Comparison of ENCODE assay signal across 11 mouse cellular contexts in the genomic region with DNA sequence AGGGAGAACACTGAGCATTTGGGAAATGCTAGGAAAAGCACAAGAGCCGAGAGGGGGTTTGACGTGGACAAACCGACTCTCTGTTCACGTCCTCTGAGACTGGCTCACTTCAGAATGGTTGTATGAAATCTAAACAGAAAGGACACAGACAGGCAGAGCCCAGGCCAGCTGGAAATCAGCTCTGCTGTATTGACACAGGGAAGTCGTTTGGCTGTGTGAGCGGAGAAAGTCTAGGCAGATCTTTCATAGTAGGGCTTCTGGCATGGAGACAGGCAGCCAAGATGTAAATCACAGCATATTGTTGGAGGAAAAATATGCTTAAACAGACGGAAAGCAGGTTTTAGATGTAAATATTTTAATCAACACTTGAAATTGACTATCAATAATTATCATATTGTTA. TPM values are rescaled to one million over a fixed set of nuclear protein-coding genes. Genes with fewer than 3 reads are reported as not detected.
DNase-seq lines count a peak whose midpoint lies in the region; ATAC-seq and TF ChIP-seq lines count a peak whose summit lies in the region.
"Had no signal": no experiment of that assay in that cellular context is flagged by ENCODE, and none has a peak within 500 bp of the region (broad histone marks: within the 10 kb centered on the region; RNA-seq: fewer than 3 reads in every experiment).

No protein-coding gene starts in this region.

- H3K4me3 ChIP-seq in embryonic facial prominence, embryonic 14.5 days (ENCODE audit: low read depth, low read length): no peak overlapping the region
- no peak overlapping the region for H3K4me3 ChIP-seq in embryonic facial prominence, embryonic 10.5 days
- H3K4me3 ChIP-seq in kidney, embryonic 16.5 days (ENCODE audit: low read length): no peak overlapping the region
- H3K4me3 ChIP-seq in intestine, embryonic 14.5 days (ENCODE audit: low read depth, low read length): no peak overlapping the region
- H3K4me3 ChIP-seq in neural tube, embryonic 13.5 days: no peak overlapping the region
- no peak overlapping the region for H3K4me3 ChIP-seq in cerebellum, adult 2 months (replicated peaks; ENCODE audit: insufficient read depth, low read depth, low read length)
- H3K4me3 ChIP-seq: limb, embryonic 12.5 days had no signal

- no peaks in the 10 kb centered on the region for H3K36me3 ChIP-seq in embryonic facial prominence, embryonic 14.5 days (ENCODE audit: control insufficient read depth, insufficient read depth, low read length)
- H3K36me3 ChIP-seq in embryonic facial prominence, embryonic 10.5 days (replicated peaks): no peaks in the 10 kb centered on the region
- no peaks in the 10 kb centered on the region for H3K36me3 ChIP-seq in kidney, embryonic 16.5 days (ENCODE audit: insufficient read depth, low read length)
- H3K36me3 ChIP-seq in intestine, embryonic 14.5 days (ENCODE audit: control insufficient read depth, insufficient read depth, low read length): no peaks in the 10 kb centered on the region
- H3K36me3 ChIP-seq in neural tube, embryonic 13.5 days: no peaks in the 10 kb centered on the region
- H3K36me3 ChIP-seq: limb, embryonic 12.5 days had no signal

- H3K9me3 ChIP-seq in embryonic facial prominence, embryonic 14.5 days (ENCODE audit: control insufficient read depth, low read length): no peaks in the 10 kb centered on the region
- no peaks in the 10 kb centered on the region for H3K9me3 ChIP-seq in embryonic facial prominence, embryonic 10.5 days
- no peaks in the 10 kb centered on the region for H3K9me3 ChIP-seq in kidney, embryonic 16.5 days (ENCODE audit: low read length)
- no peaks in the 10 kb centered on the region for H3K9me3 ChIP-seq in intestine, embryonic 14.5 days (ENCODE audit: control insufficient read depth, low read length)
- H3K9me3 ChIP-seq in neural tube, embryonic 13.5 days: no peaks in the 10 kb centered on the region
- H3K9me3 ChIP-seq: limb, embryonic 12.5 days had no signal

- no peak for TF ChIP-seq POLR2A in cerebellum, adult 2 months (IDR thresholded peaks at IDR 0.05; ENCODE audit: borderline replicate concordance, insufficient read depth, low read length)

- H3K4me1 ChIP-seq in embryonic facial prominence, embryonic 14.5 days (ENCODE audit: control insufficient read depth, insufficient read depth, low read length): peaks cover 6% of the 10 kb centered on the region
- peaks cover 12% of the 10 kb centered on the region for H3K4me1 ChIP-seq in embryonic facial prominence, embryonic 10.5 days
- peaks cover 19% of the 10 kb centered on the region for H3K4me1 ChIP-seq in kidney, embryonic 16.5 days (ENCODE audit: insufficient read depth, low read length)
- peaks cover 12% of the 10 kb centered on the region for H3K4me1 ChIP-seq in intestine, embryonic 14.5 days (replicated peaks; ENCODE audit: control insufficient read depth, insufficient read depth, low read length)
- peaks cover 36% of the 10 kb centered on the region for H3K4me1 ChIP-seq in neural tube, embryonic 13.5 days (replicated peaks)
- H3K4me1 ChIP-seq in cerebellum, adult 2 months (ENCODE audit: control insufficient read depth, insufficient read depth, low read length): no peaks in the 10 kb centered on the region

- H3K27ac ChIP-seq in embryonic facial prominence, embryonic 14.5 days (replicated peaks; ENCODE audit: low read depth, low read length): no peak overlapping the region
- H3K27ac ChIP-seq in embryonic facial prominence, embryonic 10.5 days (replicated peaks): no peak overlapping the region
- H3K27ac ChIP-seq in kidney, embryonic 16.5 days (ENCODE audit: low read length): no peak overlapping the region
- no peak overlapping the region for H3K27ac ChIP-seq in intestine, embryonic 14.5 days (ENCODE audit: low read depth)
- H3K27ac ChIP-seq in neural tube, embryonic 13.5 days (replicated peaks): peak overlapping the region; percentile 59
- H3K27ac ChIP-seq in cerebellum, adult 2 months (ENCODE audit: insufficient read depth, low read length): no peak overlapping the region
- H3K27ac ChIP-seq: limb, embryonic 12.5 days; macrophage had no signal

- DNase-seq in embryonic facial prominence, embryonic 14.5 days (ENCODE audit: low spot score): peak; percentile 35
- DNase-seq in embryonic facial prominence, embryonic 10.5 days (ENCODE audit: low spot score): no peak
- DNase-seq in kidney, postnatal 14 days: no peak
- DNase-seq in intestine, embryonic 14.5 days (ENCODE audit: low spot score): peak; percentile 53
- DNase-seq in cerebellum, adult 2 months: no peak
- DNase-seq in lung, postnatal 36 days: no peak
- DNase-seq: adrenal gland, postnatal 10 days had no signal

- no peak overlapping the region for H3K9ac ChIP-seq in embryonic facial prominence, embryonic 14.5 days (ENCODE audit: low read depth, low read length)
- H3K9ac ChIP-seq in kidney, embryonic 16.5 days (replicated peaks; ENCODE audit: low read length): no peak overlapping the region
- no peak overlapping the region for H3K9ac ChIP-seq in intestine, embryonic 14.5 days (ENCODE audit: low read length)
- no peak overlapping the region for H3K9ac ChIP-seq in neural tube, embryonic 13.5 days
- H3K9ac ChIP-seq: limb, embryonic 12.5 days had no signal

- no peak for TF ChIP-seq CTCF in cerebellum, adult 2 months (IDR thresholded peaks at IDR 0.05; ENCODE audit: borderline replicate concordance, insufficient read depth, low read depth, low read length)

- no peak; the same call in 1 of the 2 replicates for ATAC-seq in embryonic facial prominence, embryonic 14.5 days (ENCODE audit: low read depth)
- no peak for ATAC-seq in kidney, embryonic 16.5 days (ENCODE audit: low FRiP score, low TSS enrichment)
- no peak for ATAC-seq in intestine, embryonic 14.5 days (replicated peaks; ENCODE audit: low FRiP score, low TSS enrichment, low read depth)
- ATAC-seq in neural tube, embryonic 13.5 days (ENCODE audit: low read depth): no peak

- H3K27me3 ChIP-seq in embryonic facial prominence, embryonic 14.5 days (replicated peaks; ENCODE audit: control insufficient read depth, insufficient read depth, low read length): no peaks in the 10 kb centered on the region
- H3K27me3 ChIP-seq in embryonic facial prominence, embryonic 10.5 days (replicated peaks; ENCODE audit: low read depth, poor library complexity, severe bottlenecking): no peaks in the 10 kb centered on the region
- H3K27me3 ChIP-seq in kidney, embryonic 16.5 days (ENCODE audit: insufficient read depth, low read length): no peaks in the 10 kb centered on the region
- H3K27me3 ChIP-seq in intestine, embryonic 14.5 days (replicated peaks; ENCODE audit: control insufficient read depth, insufficient read depth, low read length): no peaks in the 10 kb centered on the region
- H3K27me3 ChIP-seq in neural tube, embryonic 13.5 days: no peaks in the 10 kb centered on the region
- no peaks in the 10 kb centered on the region; the same call in 1 of the 2 replicates for H3K27me3 ChIP-seq in cerebellum, adult 2 months (ENCODE audit: control insufficient read depth, insufficient read depth, low read length)
- H3K27me3 ChIP-seq: limb, embryonic 12.5 days had no signal

- 34% methylated on average over 7 of the region's 7 CpGs for WGBS in embryonic facial prominence, embryonic 14.5 days
- 60% methylated on average over 7 of the region's 7 CpGs for WGBS in embryonic facial prominence, embryonic 10.5 days
- 37% methylated on average over 7 of the region's 7 CpGs for WGBS in kidney, embryonic 16.5 days
- WGBS in intestine, embryonic 14.5 days: 17% methylated on average over 7 of the region's 7 CpGs
- 61% methylated on average over 7 of the region's 7 CpGs for WGBS in neural tube, embryonic 13.5 days
- 50% methylated on average over 7 of the region's 7 CpGs for WGBS in cerebellum, adult 2 months

- H3K4me2 ChIP-seq in embryonic facial prominence, embryonic 14.5 days (ENCODE audit: low read depth, low read length): no peak overlapping the region
- 0 out of 2 replicates have a peak overlapping the region, but pooled peaks have one; percentile 5 for H3K4me2 ChIP-seq in kidney, embryonic 16.5 days (replicated peaks; ENCODE audit: low read depth, low read length)
- H3K4me2 ChIP-seq in intestine, embryonic 14.5 days (ENCODE audit: low read length): peak overlapping the region; percentile 14
- H3K4me2 ChIP-seq in neural tube, embryonic 13.5 days: no peak overlapping the region
- H3K4me2 ChIP-seq: limb, embryonic 12.5 days had no signal

RNA-seq across cellular contexts. Expression of a gene that starts 5.4 kb away (rescaled TPM):
- 29.1 and 32.6 TPM in 2 replicates for polyA plus RNA-seq in embryonic facial prominence, embryonic 14.5 days (2014; fragmentation: Nextera tagmentation; extraction: Ambion mirVana)
- polyA plus RNA-seq in embryonic facial prominence, embryonic 10.5 days (2016; fragmentation: Nextera tagmentation; extraction: Ambion mirVana): 4.4 and 6.8 TPM in 2 replicates
- 73.3 and 83.8 TPM in 2 replicates for polyA plus RNA-seq in kidney, embryonic 16.5 days (2015; fragmentation: Nextera tagmentation; extraction: Ambion mirVana)
- polyA plus RNA-seq in intestine, embryonic 14.5 days (2014; fragmentation: Nextera tagmentation; extraction: Ambion mirVana): 65.9 and 69.6 TPM in 2 replicates
- 133 and 136 TPM in 2 replicates for polyA plus RNA-seq in neural tube, embryonic 13.5 days (2015; fragmentation: Nextera tagmentation; extraction: Ambion mirVana)
- 1,304 and 1,327 TPM in 2 replicates for polyA plus RNA-seq in cerebellum, adult 2 months (2012; rRNA removed)
- polyA plus RNA-seq: macrophage had no signal

RNA-seq across cellular contexts. Expression of a gene that starts 29.4 kb away (rescaled TPM):
- 0.10 TPM in 1 of 2 replicates, not detected in the other for polyA plus RNA-seq in embryonic facial prominence, embryonic 14.5 days (2014; fragmentation: Nextera tagmentation; extraction: Ambion mirVana)
- not detected in 2 replicates for polyA plus RNA-seq in embryonic facial prominence, embryonic 10.5 days (2016; fragmentation: Nextera tagmentation; extraction: Ambion mirVana)
- 0.64 and 0.78 TPM in 2 replicates for polyA plus RNA-seq in kidney, embryonic 16.5 days (2015; fragmentation: Nextera tagmentation; extraction: Ambion mirVana)
- 0.30 and 0.35 TPM in 2 replicates for polyA plus RNA-seq in intestine, embryonic 14.5 days (2014; fragmentation: Nextera tagmentation; extraction: Ambion mirVana)
- not detected in 2 replicates for polyA plus RNA-seq in neural tube, embryonic 13.5 days (2015; fragmentation: Nextera tagmentation; extraction: Ambion mirVana)
- polyA plus RNA-seq in cerebellum, adult 2 months (2012; rRNA removed): 0.03 TPM in 1 of 2 replicates, not detected in the other

Comparison
In these comparisons a context has a peak if more than half of its experiments do, and no peak if none do; other contexts are left out.
1. DNase-seq: peak in embryonic facial prominence, embryonic 14.5 days (single experiment) and intestine, embryonic 14.5 days (single experiment); none in embryonic facial prominence, embryonic 10.5 days (single experiment), kidney, postnatal 14 days (single experiment), cerebellum, adult 2 months (0 of 2) and lung, postnatal 36 days (single experiment).
2. H3K4me2 ChIP-seq: peak in kidney, embryonic 16.5 days (single experiment) and intestine, embryonic 14.5 days (single experiment); none in embryonic facial prominence, embryonic 14.5 days (single experiment) and neural tube, embryonic 13.5 days (single experiment).